Mouse (Mus musculus) lung, adult 18-20 months (tissue): ENCODE data around the gene Fastkd1.
"Not testable (repeated sequence)": the region's sequence is repeated elsewhere in the genome, so short reads cannot be mapped to it uniquely, and the experiment has no call there.

Source experiments
- DNase-seq, 2 experiments: peaks; one replicate each; pipeline ENCODE4 v3.0.0; 2022; ENCODE audit warnings: mixed read lengths in 2 of 2

Fastkd1 gene

GRCm38 (mm10) chr2:69712981-69713625 lies at the start of gene Fastkd1:
TSS of gene Fastkd1 (minus strand) at chr2:69713516.
- DNase-seq, result peak; percentile 89 to 92

GRCm38 (mm10) chr2:69760980-69761379 lies 47.7 kb upstream of the Fastkd1 start:
- no peak for DNase-seq

- DNase-seq, result no peak
Observed at GRCm38 (mm10) chr2:69745091-69745490, 31.8 kb upstream of the Fastkd1 start.

GRCm38 (mm10) chr2:69723519-69723825 lies 10.2 kb upstream of the Fastkd1 start:
- DNase-seq, result no peak

GRCm38 (mm10) chr2:69722650-69723518 lies 9.6 kb upstream of the Fastkd1 start:
- DNase-seq, result peak; percentile 89 to 93

- DNase-seq, result no peak
Observed at GRCm38 (mm10) chr2:69722273-69722649, 8.9 kb upstream of the Fastkd1 start, which contains the start of gene Ppig. TSS of gene Ppig (plus strand) at chr2:69722545.

GRCm38 (mm10) chr2:69719121-69719520 lies 5.8 kb upstream of the Fastkd1 start:
- DNase-seq, result no peak

GRCm38 (mm10) chr2:69716483-69716882 lies 3.2 kb upstream of the Fastkd1 start:
- no peak for DNase-seq

- DNase-seq, result no peak
Observed at GRCm38 (mm10) chr2:69714126-69714525, 810 bp upstream of the Fastkd1 start.

GRCm38 (mm10) chr2:69713626-69714014 lies 304 bp upstream of the Fastkd1 start:
- no peak for DNase-seq

- DNase-seq, result peak in 1 of 2 experiments; percentile 7
Observed at GRCm38 (mm10) chr2:69712171-69712570, 1.1 kb downstream of the Fastkd1 start.

- DNase-seq, result no peak
Observed at GRCm38 (mm10) chr2:69700446-69700845, 12.9 kb downstream of the Fastkd1 start.

- DNase-seq, result no peak
Observed at GRCm38 (mm10) chr2:69693501-69693900, 19.8 kb downstream of the Fastkd1 start.

GRCm38 (mm10) chr2:69690843-69691242 lies 22.5 kb downstream of the Fastkd1 start:
- no peak for DNase-seq

GRCm38 (mm10) chr2:69690214-69690613 lies 23.1 kb downstream of the Fastkd1 start:
- no peak for DNase-seq

- no peak for DNase-seq
Observed at GRCm38 (mm10) chr2:69684488-69684887, 28.8 kb downstream of the Fastkd1 start.

- DNase-seq, result no peak
Observed at GRCm38 (mm10) chr2:69683036-69683805, 30.1 kb downstream of the Fastkd1 start.

GRCm38 (mm10) chr2:69681931-69682330 lies 31.4 kb downstream of the Fastkd1 start:
- no peak for DNase-seq

GRCm38 (mm10) chr2:69679990-69680389 lies 33.3 kb downstream of the Fastkd1 start:
- DNase-seq, result no peak

GRCm38 (mm10) chr2:69677215-69677614 lies 36.1 kb downstream of the Fastkd1 start:
- DNase-seq, result not testable (repeated sequence)

- peak in 1 of 2 experiments; percentile 13 for DNase-seq
Observed at GRCm38 (mm10) chr2:69676713-69677112, 36.6 kb downstream of the Fastkd1 start.

GRCm38 (mm10) chr2:69675266-69675665 lies 38.0 kb downstream of the Fastkd1 start:
- DNase-seq, result no peak

GRCm38 (mm10) chr2:69673723-69674122 lies 39.6 kb downstream of the Fastkd1 start:
- no peak for DNase-seq
